Mouse (Mus musculus) heart, adult 2 months (tissue): Measurements from ENCODE around the gene Pdgfd. TPM values are rescaled to one million over a fixed set of nuclear protein-coding genes. Genes with fewer than 3 reads are reported as not detected.

Source experiments
- DNase-seq, 2 experiments: peaks; one replicate each; pipeline ENCODE4 v3.0.0; 2021
- H3K27ac ChIP-seq: fragments of 200-600 bp; 2 replicates; pipeline ENCODE4 v1.8.1; 2022
- H3K27me3 ChIP-seq: fragments of 200-500 bp; 2 replicates; pipeline ENCODE4 v1.6.1; 2012; ENCODE audit warnings: mild to moderate bottlenecking, low read length, inconsistent platforms, mixed read lengths; ENCODE audit not compliant: control insufficient read depth, insufficient read depth
- H3K36me3 ChIP-seq: fragments of 200-500 bp; 2 replicates; pipeline ENCODE4 v1.6.1; 2012; ENCODE audit warnings: low read length, inconsistent platforms; ENCODE audit not compliant: control insufficient read depth, insufficient read depth
- H3K4me1 ChIP-seq: fragments of 200-500 bp; 2 replicates; pipeline ENCODE4 v1.6.1; 2011; ENCODE audit warnings: low read length; ENCODE audit not compliant: control insufficient read depth, insufficient read depth
- H3K4me3 ChIP-seq: fragments of 200-600 bp; 2 replicates; pipeline ENCODE4 v1.8.1; 2022
- H3K79me2 ChIP-seq: fragments of 200-500 bp; replicated peaks from 2 replicates; pipeline ENCODE4 v1.6.1; 2012; ENCODE audit warnings: mild to moderate bottlenecking, inconsistent platforms, low read length, moderate library complexity, mixed read lengths; ENCODE audit not compliant: control insufficient read depth, insufficient read depth
- H3K9ac ChIP-seq: fragments of 200-500 bp; 2 replicates; pipeline ENCODE4 v1.6.1; 2012; ENCODE audit warnings: low read depth, mild to moderate bottlenecking, control low read depth, inconsistent platforms, low read length, mixed read lengths
- CTCF ChIP-seq: fragments of 200-600 bp; IDR thresholded peaks from 2 replicates; pipeline ENCODE4 v1.8.1; 2022; ENCODE audit warnings: antibody characterized with exemption, mild to moderate bottlenecking, moderate library complexity
- EP300 ChIP-seq: fragments of 200-500 bp; IDR thresholded peaks from 2 replicates; pipeline ENCODE4 v1.6.1; 2011; ENCODE audit warnings: low read depth, low read length, control low read depth; ENCODE audit not compliant: insufficient read depth
- POLR2A ChIP-seq: fragments of 200-500 bp; IDR thresholded peaks from 2 replicates; pipeline ENCODE4 v1.6.1; 2011; ENCODE audit warnings: mild to moderate bottlenecking, low read depth, low read length, control low read depth; ENCODE audit not compliant: insufficient read depth
- WGBS: fragments of 180-500 bp; shearing (Covaris S2); methylation state at CpG from one replicate; pipeline ENCODE4 v1.1.7; 2018; 5-methylcytosine and 5-hydroxymethylcytosine counted together
- intact Hi-C: fragments of 180-260 bp; cut with DNase I; formaldehyde crosslinking; loops from one replicate; pipeline ENCODE4 v1.15.1; 2025
- long read RNA-seq: library from polyadenylated mRNA; stranded (forward); transcript quantifications from one replicate; pipeline ENCODE4 v2.0.0, GENCODE M21; 2021
- polyA plus RNA-seq: library from polyadenylated mRNA; depleted of rRNA; stranded (reverse); fragments of >200 nt; gene quantifications from 2 replicates; pipeline ENCODE4 v1.2.3, GENCODE M21; 2012; rRNA removed
- total RNA-seq, 2 experiments: library from RNA; stranded (reverse); gene quantifications; 2 replicates each; pipeline ENCODE4 v1.2.3; 2021

Pdgfd gene
- total RNA-seq (10 to 100 TPM; 10.6 to 13.1 TPM), polyA plus RNA-seq (4.1 and 8.0 TPM in 2 replicates)
- long read RNA-seq, partial matches to known transcripts = 0 of 16 reads
- long read RNA-seq, other reads (novel, unspliced or antisense) = 8 of 16 reads

DNA sequence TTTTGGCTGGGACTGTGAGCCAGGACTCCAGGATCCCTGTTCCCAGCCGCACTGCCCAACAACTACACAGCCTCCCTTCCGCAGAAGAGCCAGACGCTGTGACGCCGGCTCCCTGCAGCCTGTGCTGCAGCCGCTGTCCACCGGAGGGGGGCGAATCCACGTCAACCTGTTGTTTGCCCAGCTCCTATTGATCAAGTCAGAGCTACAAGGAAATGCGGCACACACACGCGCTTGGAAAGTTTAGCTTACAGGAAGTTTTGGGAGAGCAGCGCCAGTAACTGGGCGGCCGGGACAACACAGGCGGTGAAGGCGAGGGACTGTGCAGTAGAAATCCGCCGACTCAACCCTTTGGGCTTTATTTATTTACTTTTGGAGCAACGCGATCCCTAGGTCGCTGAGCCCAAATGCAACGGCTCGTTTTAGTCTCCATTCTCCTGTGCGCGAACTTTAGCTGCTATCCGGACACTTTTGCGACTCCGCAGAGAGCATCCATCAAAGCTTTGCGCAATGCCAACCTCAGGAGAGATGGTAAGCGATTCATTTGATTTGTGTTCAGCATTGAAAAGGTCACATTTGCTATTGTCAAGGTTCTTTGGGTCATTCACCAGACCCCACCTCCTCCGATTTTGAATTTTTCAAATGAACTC is at the start of gene Pdgfd:
Gene Pdgfd (plus strand): TSS at position 194 of the 647 bp plus-strand sequence.
- Histone ChIP-seq H3K9ac (peak within 1 kb of the TSS; percentile 47), H3K27me3 (no peaks in the 10 kb centered on the region), H3K4me1 (peaks cover 4% of the 10 kb centered on the region), H3K27ac (peak within 1 kb of the TSS; percentile 81), H3K79me2 (no peaks in the 10 kb centered on the region), H3K36me3 (peaks cover 6% of the 10 kb centered on the region; the same call in 1 of the 2 replicates), H3K4me3 (peak within 1 kb of the TSS; percentile 76)
- intact Hi-C loops = loop anchor here (1.0 to 10.0 kb wide), 4 partner anchors 232 to 500 kb away; no protein-coding TSS in a partner anchor
- TF ChIP-seq POLR2A (peak; percentile 66), CTCF (peak; percentile 79), EP300 (0 out of 2 replicates have a peak, but pooled peaks have one; percentile 46)
- DNase-seq = peak; percentile 82 to 85
- 2% methylated on average over 32 of the region's 32 CpGs for WGBS

DNA sequence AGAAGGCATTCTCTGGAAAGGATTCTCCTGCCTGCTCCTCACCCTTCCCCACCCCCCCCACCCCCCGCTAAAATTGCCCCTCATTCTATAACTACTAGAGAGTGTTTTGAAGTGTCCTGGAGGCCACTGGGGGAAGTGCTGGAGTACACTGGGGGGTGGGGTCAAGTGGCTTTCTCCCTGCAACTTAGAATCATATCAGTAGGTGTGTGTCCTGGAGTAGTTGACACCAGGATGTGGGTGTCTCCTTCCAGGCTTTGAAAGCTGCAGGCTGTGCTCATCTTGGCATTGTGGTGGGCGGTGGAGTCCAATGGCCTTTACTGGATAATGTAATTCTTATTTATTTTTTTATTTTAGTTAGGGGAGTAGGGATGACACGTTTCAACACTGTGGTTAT is 651 bp downstream of the Pdgfd start:
- Histone ChIP-seq H3K27ac (peak overlapping the region; percentile 81), H3K4me3 (peak overlapping the region; percentile 76), H3K79me2 (no peaks in the 10 kb centered on the region), H3K4me1 (peaks cover 4% of the 10 kb centered on the region), H3K9ac (no peak overlapping the region; the same call in 1 of the 2 replicates), H3K27me3 (no peaks in the 10 kb centered on the region), H3K36me3 (peaks cover 6% of the 10 kb centered on the region)
- 0 out of 2 replicates have a peak, but pooled peaks have one; percentile 34 for TF ChIP-seq EP300
- peak; percentile 26; the same call in 1 of the 2 replicates for TF ChIP-seq CTCF
- TF ChIP-seq POLR2A = 0 out of 2 replicates have a peak, but pooled peaks have one; percentile 37
- intact Hi-C loops = loop anchor here (2.0 to 10.0 kb wide), 3 partner anchors 232 to 336 kb away; no protein-coding TSS in a partner anchor
- WGBS = 25% methylated on average over 3 of the region's 3 CpGs
- peak in 1 of 2 experiments; percentile 20 for DNase-seq

DNA sequence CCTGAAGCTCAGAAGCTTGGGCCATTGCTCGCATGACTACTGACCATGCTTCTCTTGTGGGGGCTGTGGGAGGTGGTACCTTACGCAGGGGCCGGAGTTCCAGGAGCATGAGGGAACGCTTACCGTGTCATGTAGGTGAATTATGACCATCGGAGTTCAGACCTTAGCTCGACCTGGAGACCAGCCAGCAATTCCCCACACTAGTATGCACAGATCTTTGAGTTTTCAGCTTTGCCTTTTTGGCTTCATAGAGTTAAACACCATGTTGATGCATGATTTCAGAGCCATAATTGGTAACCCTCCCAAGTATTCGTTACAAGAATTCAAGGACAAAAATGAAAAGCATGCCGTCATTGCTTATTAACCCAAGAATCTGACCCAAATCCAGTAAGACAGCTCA is 2.6 kb downstream of the Pdgfd start:
- Histone ChIP-seq H3K79me2 (no peaks in the 10 kb centered on the region), H3K36me3 (peaks cover 10% of the 10 kb centered on the region), H3K4me1 (peaks cover 4% of the 10 kb centered on the region), H3K27ac (no peak overlapping the region), H3K4me3 (no peak overlapping the region), H3K9ac (no peak overlapping the region), H3K27me3 (no peaks in the 10 kb centered on the region)
- no peak for DNase-seq
- 74% methylated on average over 9 of the region's 9 CpGs for WGBS
- TF ChIP-seq EP300 (no peak), CTCF (no peak)
- intact Hi-C loops = no loop called here

DNA sequence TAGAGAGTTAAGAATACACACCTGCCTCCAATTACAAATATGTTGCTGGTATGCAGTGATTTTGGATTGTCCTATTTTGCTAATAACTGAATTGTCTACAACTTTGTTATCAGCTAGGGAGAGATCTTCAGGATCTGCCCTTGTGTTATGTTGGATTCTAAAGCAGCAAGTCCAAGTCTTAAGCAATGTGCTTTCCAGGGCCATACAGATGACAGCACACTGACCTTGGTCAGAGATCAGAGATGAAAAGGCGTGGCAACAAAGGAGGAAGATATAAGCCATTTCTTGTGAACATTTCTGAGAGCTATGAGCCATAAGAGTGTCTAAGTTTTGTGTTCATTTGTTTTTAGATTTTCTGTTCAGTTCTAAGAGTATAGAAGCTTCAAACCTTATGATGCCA is 4.9 kb downstream of the Pdgfd start:
- Histone ChIP-seq H3K79me2 (no peaks in the 10 kb centered on the region), H3K4me3 (no peak overlapping the region), H3K27me3 (no peaks in the 10 kb centered on the region), H3K36me3 (peaks cover 10% of the 10 kb centered on the region), H3K9ac (no peak overlapping the region), H3K27ac (no peak overlapping the region), H3K4me1 (peaks cover 3% of the 10 kb centered on the region)
- DNase-seq = no peak
- intact Hi-C loops = no loop called here
- WGBS = 84% methylated on average over 1 of the region's 1 CpGs
- TF ChIP-seq CTCF = no peak
- no peak for TF ChIP-seq POLR2A
- TF ChIP-seq EP300 = no peak

DNA sequence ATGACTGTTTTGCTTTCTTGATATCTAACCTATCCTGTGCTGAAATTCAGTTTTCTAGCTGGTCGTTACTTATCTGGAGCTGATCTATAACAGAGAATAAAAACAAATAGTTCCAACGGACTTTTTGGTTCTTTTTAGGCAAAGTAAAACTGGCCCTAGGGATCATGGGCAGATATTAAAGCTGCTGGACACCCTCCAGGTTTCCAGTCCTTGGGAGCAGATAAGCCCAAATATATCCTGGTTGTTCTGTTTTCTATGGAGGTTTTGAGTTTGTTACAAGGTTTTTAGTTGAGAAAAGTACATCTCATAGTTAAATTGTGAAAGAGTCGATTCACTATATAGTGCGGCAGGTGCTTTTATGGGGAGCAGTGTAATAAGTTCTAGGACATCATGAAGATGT is 7.3 kb downstream of the Pdgfd start:
- peaks cover 2% of the 10 kb centered on the region for H3K4me1 ChIP-seq
- no peaks in the 10 kb centered on the region for H3K79me2 ChIP-seq
- TF ChIP-seq POLR2A (no peak), EP300 (no peak), CTCF (no peak)
- H3K4me3 ChIP-seq = no peak overlapping the region
- no peak overlapping the region for H3K9ac ChIP-seq
- no peaks in the 10 kb centered on the region for H3K27me3 ChIP-seq
- intact Hi-C loops = no loop called here
- DNase-seq = no peak
- peaks cover 10% of the 10 kb centered on the region for H3K36me3 ChIP-seq
- 58% methylated on average over 4 of the region's 4 CpGs for WGBS
- no peak overlapping the region for H3K27ac ChIP-seq

DNA sequence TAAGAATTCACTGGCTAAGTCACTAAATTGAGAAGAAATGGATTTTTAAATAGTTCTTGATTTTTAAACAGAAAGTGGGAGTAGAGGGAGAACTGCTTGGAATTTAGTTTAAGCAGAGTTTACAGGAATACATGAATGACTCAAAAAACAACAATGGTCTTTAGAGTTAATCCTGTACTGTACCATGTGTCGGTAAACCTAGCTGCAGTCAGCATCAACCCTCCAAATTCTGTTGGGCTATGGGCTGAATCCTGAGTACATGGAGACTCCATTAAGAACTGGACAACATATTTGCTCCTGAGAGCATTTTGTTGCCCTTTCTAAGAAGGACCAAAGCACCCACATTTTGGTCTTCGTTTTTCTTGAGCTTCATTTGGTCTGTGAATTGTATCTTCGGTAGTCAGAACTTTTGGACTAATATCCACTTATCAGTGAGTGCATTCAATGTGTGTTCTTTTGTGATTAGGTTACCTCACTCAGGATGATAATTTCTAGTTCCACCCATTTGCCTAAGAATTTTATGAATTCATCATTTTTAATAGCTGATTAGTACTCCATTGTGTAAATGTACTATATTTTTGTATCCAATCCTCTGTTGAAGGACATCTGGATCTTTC is 14.0 kb downstream of the Pdgfd start:
- no peak overlapping the region for H3K27ac ChIP-seq
- DNase-seq = no peak
- 88% methylated on average over 3 of the region's 3 CpGs for WGBS
- no peaks in the 10 kb centered on the region for H3K79me2 ChIP-seq
- intact Hi-C loops = no loop called here
- TF ChIP-seq EP300 (no peak), POLR2A (no peak), CTCF (no peak)
- H3K9ac ChIP-seq = no peak overlapping the region
- H3K36me3 ChIP-seq = no peaks in the 10 kb centered on the region
- H3K4me3 ChIP-seq = no peak overlapping the region
- no peaks in the 10 kb centered on the region; the same call in none of the 2 replicates for H3K4me1 ChIP-seq
- H3K27me3 ChIP-seq = no peaks in the 10 kb centered on the region
